Mouse (Mus musculus) lung, embryonic 15.5 days (tissue): ENCODE measurements around the gene Cldn18. TPM values are rescaled to one million over a fixed set of nuclear protein-coding genes. Genes with fewer than 3 reads are reported as not detected.
A peak's percentile ranks its signal among the peaks of the same experiment; 100 is the strongest.

Experiments used
- ATAC-seq: fragments of 200-750 bp; cut with Nextera tagmentation; 2 replicates; pipeline ENCODE4 v1.8.0; 2017; ENCODE audit warnings: moderate number of reproducible peaks, borderline replicate concordance; ENCODE audit not compliant: low FRiP score, low TSS enrichment; ENCODE audit errors: extremely low read depth
- H3K27ac ChIP-seq: fragments of 300-500 bp; sonication (generic); 2 replicates; pipeline ENCODE4 v1.5.1; 2015; ENCODE audit warnings: moderate library complexity, mild to moderate bottlenecking, inconsistent platforms
- H3K27me3 ChIP-seq: fragments of 300-500 bp; sonication (generic); 2 replicates; pipeline ENCODE4 v1.6.1; 2015; ENCODE audit warnings: inconsistent platforms
- H3K36me3 ChIP-seq: fragments of 300-500 bp; sonication (generic); 2 replicates; pipeline ENCODE4 v1.6.1; 2015; ENCODE audit warnings: inconsistent platforms
- H3K4me1 ChIP-seq: fragments of 300-500 bp; sonication (generic); 2 replicates; pipeline ENCODE4 v1.6.1; 2015; ENCODE audit warnings: inconsistent platforms
- H3K4me2 ChIP-seq: fragments of 300-500 bp; sonication (generic); 2 replicates; pipeline ENCODE4 v1.6.1; 2015; ENCODE audit warnings: inconsistent platforms, mild to moderate bottlenecking, moderate library complexity
- H3K4me3 ChIP-seq: fragments of 300-500 bp; sonication (generic); 2 replicates; pipeline ENCODE4 v1.5.1; 2015; ENCODE audit warnings: mild to moderate bottlenecking, inconsistent platforms
- H3K9ac ChIP-seq: fragments of 300-500 bp; sonication (generic); 2 replicates; pipeline ENCODE4 v1.6.1; 2015; ENCODE audit warnings: inconsistent platforms
- H3K9me3 ChIP-seq: fragments of 300-500 bp; sonication (generic); 2 replicates; pipeline ENCODE4 v1.6.1; 2016; ENCODE audit warnings: inconsistent platforms
- WGBS: fragments of 180-500 bp; shearing (Covaris S2); methylation state at CpG from one replicate; pipeline ENCODE4 v1.1.7; 2015; 5-methylcytosine and 5-hydroxymethylcytosine counted together
- polyA plus RNA-seq: library from polyadenylated mRNA; unstranded; fragments of >200 nt; fragmentation: Nextera tagmentation; extraction: Ambion mirVana; gene quantifications from 2 replicates; pipeline ENCODE4 v1.2.1, GENCODE M21; 2015

Cldn18 gene
- polyA plus RNA-seq, 1 experiment from 2014 or later, result 329 TPM

DNA sequence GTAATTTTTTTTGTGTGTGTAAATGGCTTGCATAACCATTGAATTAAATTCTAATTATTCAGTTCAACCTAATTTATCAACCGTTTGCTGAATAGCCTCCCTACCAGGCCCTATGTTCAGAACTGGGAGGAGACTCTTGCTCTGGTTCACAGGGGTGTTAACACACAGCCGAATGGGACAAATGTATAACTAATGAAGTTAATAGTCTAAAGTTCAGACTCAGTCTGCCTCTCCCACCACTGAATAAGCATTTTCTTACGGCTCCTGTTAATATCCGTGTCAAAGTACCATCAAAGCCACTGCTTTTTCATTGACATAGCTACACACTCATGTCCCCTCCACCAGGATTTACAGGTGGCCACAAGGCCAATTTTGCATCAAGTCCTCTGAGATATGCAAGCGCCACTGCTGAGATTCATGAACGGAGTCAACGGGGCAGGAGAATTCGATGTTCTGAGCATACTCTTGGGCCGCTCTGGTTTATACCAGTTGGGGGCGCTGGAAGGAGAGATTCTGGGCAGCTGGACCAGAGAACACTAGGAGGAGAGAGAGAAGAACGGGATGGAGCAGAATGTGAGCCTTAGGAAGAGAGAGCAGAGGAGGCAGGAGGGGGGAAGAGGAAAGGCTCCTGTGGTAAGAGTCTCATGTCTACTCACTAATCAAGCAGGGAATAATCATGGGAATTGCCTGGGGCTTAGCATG lies 9.5 kb downstream of the Cldn18 start:
- Histone ChIP-seq H3K27ac (peak overlapping the region; percentile 61; the same call in 1 of the 2 replicates), H3K36me3 (no peaks in the 10 kb centered on the region), H3K27me3 (no peaks in the 10 kb centered on the region), H3K4me1 (peaks cover 13% of the 10 kb centered on the region; the same call in 1 of the 2 replicates), H3K9ac (no peak overlapping the region), H3K4me3 (peak overlapping the region; percentile 34), H3K9me3 (no peaks in the 10 kb centered on the region), H3K4me2 (peak overlapping the region; percentile 50)
- ATAC-seq, result no peak
- 49% methylated on average over 11 of the region's 11 CpGs for WGBS

DNA sequence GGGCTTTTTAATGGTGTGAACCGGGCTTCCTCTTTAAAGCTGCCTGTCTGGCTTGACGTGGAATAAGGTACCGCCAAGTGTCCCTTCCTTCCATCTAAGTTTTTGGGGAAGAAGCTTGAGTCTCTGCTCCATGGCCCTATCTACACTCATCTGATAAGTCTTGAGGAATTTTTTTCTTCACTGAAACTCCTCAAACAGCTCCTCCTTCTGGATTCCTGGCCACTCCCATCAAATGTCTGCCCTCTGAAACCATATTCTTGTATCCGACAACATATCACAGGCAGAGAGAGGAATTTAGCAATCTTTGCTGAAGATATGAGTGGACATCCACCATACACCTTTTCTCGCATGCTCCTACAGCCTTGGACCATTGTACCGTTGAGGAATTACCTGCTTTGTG lies 10.8 kb downstream of the Cldn18 start:
- 83% methylated on average over 6 of the region's 6 CpGs for WGBS
- H3K9me3 ChIP-seq, result no peaks in the 10 kb centered on the region
- H3K27me3 ChIP-seq, result no peaks in the 10 kb centered on the region
- no peak overlapping the region for H3K9ac ChIP-seq
- H3K27ac ChIP-seq, result no peak overlapping the region
- H3K4me3 ChIP-seq, result peak overlapping the region; percentile 34; the same call in 1 of the 2 replicates
- ATAC-seq, result no peak
- H3K36me3 ChIP-seq, result no peaks in the 10 kb centered on the region
- H3K4me2 ChIP-seq, result peak overlapping the region; percentile 50
- H3K4me1 ChIP-seq, result peaks cover 15% of the 10 kb centered on the region; the same call in 1 of the 2 replicates

GRCm38 (mm10) chr9:99703711-99704110 lies 13.4 kb downstream of the Cldn18 start:
- Histone ChIP-seq H3K9me3 (no peaks in the 10 kb centered on the region), H3K4me2 (no peak overlapping the region), H3K4me1 (peaks cover 15% of the 10 kb centered on the region; the same call in 1 of the 2 replicates), H3K9ac (no peak overlapping the region), H3K4me3 (no peak overlapping the region), H3K27ac (peak overlapping the region; percentile 12; the same call in 1 of the 2 replicates), H3K36me3 (no peaks in the 10 kb centered on the region), H3K27me3 (no peaks in the 10 kb centered on the region)
- 59% methylated on average over 6 of the region's 6 CpGs for WGBS
- ATAC-seq, result no peak

DNA sequence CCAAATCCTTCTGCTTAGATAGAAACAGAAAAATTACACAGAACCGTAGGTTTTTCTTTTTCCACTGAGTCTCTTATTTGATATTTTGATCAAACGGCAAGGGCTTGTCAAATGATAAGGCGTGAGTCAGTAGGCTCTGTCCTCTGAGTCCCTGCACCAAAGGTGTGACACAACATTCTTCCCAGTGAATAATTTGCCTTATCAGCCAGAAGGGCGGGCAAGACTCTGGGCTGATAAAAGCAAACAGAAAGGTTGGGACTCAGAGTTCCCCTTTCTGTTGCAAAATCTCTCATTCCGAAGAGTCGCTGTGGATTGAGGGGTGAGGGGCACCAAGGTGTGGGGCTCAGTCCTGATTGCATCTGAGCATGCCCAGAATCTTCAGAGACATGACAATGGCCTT lies 14.9 kb downstream of the Cldn18 start:
- H3K36me3 ChIP-seq, result peaks cover 5% of the 10 kb centered on the region; the same call in 1 of the 2 replicates
- peak overlapping the region; percentile 69 for H3K27ac ChIP-seq
- no peak overlapping the region for H3K4me2 ChIP-seq
- 45% methylated on average over 6 of the region's 6 CpGs for WGBS
- ATAC-seq, result no peak; the same call in 1 of the 2 replicates
- H3K4me1 ChIP-seq, result peaks cover 15% of the 10 kb centered on the region; the same call in 1 of the 2 replicates
- no peak overlapping the region for H3K9ac ChIP-seq
- no peaks in the 10 kb centered on the region for H3K9me3 ChIP-seq
- H3K27me3 ChIP-seq, result no peaks in the 10 kb centered on the region
- H3K4me3 ChIP-seq, result no peak overlapping the region

DNA sequence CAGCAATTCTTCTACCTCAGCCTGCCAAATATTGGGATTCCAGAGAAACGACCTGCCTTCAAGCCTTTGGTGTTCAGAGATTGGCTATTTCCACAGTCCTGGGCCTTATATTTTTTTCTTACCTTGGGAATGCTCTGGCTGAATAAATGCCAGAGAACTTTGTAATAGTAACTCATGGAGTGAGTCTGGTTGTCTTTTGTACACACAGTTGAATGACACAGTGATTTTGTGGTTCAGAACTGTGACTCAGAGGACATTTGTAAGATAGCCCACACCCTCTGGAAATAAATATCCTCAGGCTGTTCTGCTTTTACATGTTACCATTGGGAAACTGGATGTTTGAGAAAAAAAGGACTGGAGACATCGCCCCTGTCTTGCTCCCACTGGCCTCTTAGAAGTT lies 15.9 kb downstream of the Cldn18 start:
- no peak for ATAC-seq
- 78% methylated on average over 2 of the region's 2 CpGs for WGBS

GRCm38 (mm10) chr9:99699752-99700389 lies 17.2 kb downstream of the Cldn18 start:
- H3K4me3 ChIP-seq, result no peak overlapping the region
- 56% methylated on average over 2 of the region's 2 CpGs for WGBS

More for the DNA sequence above, 15.9 kb downstream of the Cldn18 start:
- Histone ChIP-seq H3K9me3 (no peaks in the 10 kb centered on the region), H3K4me2 (no peak overlapping the region), H3K4me1 (peaks cover 11% of the 10 kb centered on the region; the same call in 1 of the 2 replicates), H3K36me3 (peaks cover 6% of the 10 kb centered on the region; the same call in 1 of the 2 replicates), H3K27ac (no peak overlapping the region), H3K27me3 (no peaks in the 10 kb centered on the region), H3K9ac (no peak overlapping the region), H3K4me3 (no peak overlapping the region)

GRCm38 (mm10) chr9:99694961-99695360 lies 22.1 kb downstream of the Cldn18 start:
- no peak overlapping the region for H3K27ac ChIP-seq
- no peak overlapping the region for H3K4me3 ChIP-seq
- no peak overlapping the region for H3K4me2 ChIP-seq
- H3K36me3 ChIP-seq, result peaks cover 14% of the 10 kb centered on the region; the same call in 1 of the 2 replicates
- ATAC-seq, result no peak
- 53% methylated on average over 7 of the region's 7 CpGs for WGBS
- H3K27me3 ChIP-seq, result no peaks in the 10 kb centered on the region
- H3K9ac ChIP-seq, result no peak overlapping the region
- H3K4me1 ChIP-seq, result no peaks in the 10 kb centered on the region
- H3K9me3 ChIP-seq, result no peaks in the 10 kb centered on the region

More at GRCm38 (mm10) chr9:99699752-99700389, 17.2 kb downstream of the Cldn18 start:
- H3K36me3 ChIP-seq, result peaks cover 11% of the 10 kb centered on the region; the same call in 1 of the 2 replicates
- H3K9me3 ChIP-seq, result no peaks in the 10 kb centered on the region
- no peak overlapping the region for H3K4me2 ChIP-seq
- H3K27ac ChIP-seq, result no peak overlapping the region
- H3K27me3 ChIP-seq, result no peaks in the 10 kb centered on the region
- no peak for ATAC-seq
- no peak overlapping the region for H3K9ac ChIP-seq
- peaks cover 8% of the 10 kb centered on the region; the same call in 1 of the 2 replicates for H3K4me1 ChIP-seq

GRCm38 (mm10) chr9:99690386-99690785 lies 26.7 kb downstream of the Cldn18 start:
- H3K4me3 ChIP-seq, result no peak overlapping the region
- H3K4me1 ChIP-seq, result peaks cover 9% of the 10 kb centered on the region; the same call in 1 of the 2 replicates
- H3K9me3 ChIP-seq, result no peaks in the 10 kb centered on the region
- H3K27me3 ChIP-seq, result no peaks in the 10 kb centered on the region
- 77% methylated on average over 7 of the region's 7 CpGs for WGBS
- H3K36me3 ChIP-seq, result 0 out of 2 replicates have a peak, but pooled peaks cover 2% of the 10 kb centered on the region
- H3K4me2 ChIP-seq, result no peak overlapping the region
- no peak overlapping the region for H3K27ac ChIP-seq
- ATAC-seq, result no peak
- no peak overlapping the region for H3K9ac ChIP-seq

DNA sequence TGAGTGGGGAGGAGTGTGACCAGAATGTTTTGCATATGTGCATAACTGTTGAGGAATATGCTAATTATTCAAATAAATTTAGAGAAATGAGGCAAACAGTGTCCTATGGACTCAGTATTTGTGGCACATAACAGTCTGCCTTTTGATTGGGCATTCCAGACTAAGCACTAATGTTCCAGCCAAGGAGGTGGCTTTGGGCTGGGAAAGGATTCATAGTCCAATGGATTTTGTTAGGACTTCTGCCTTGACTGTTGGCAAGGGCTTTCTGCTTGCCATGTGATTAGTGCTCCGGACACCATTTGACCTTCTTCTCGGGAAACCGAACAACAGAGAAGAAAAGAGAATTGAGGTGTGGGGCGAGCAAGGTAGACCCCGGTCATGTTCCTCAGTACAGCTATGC lies 27.3 kb downstream of the Cldn18 start:
- no peak overlapping the region for H3K9ac ChIP-seq
- no peak for ATAC-seq
- 95% methylated on average over 5 of the region's 5 CpGs for WGBS
- H3K4me2 ChIP-seq, result no peak overlapping the region
- H3K36me3 ChIP-seq, result 0 out of 2 replicates have a peak, but pooled peaks cover 2% of the 10 kb centered on the region
- H3K27ac ChIP-seq, result no peak overlapping the region
- H3K4me3 ChIP-seq, result no peak overlapping the region
- H3K4me1 ChIP-seq, result peaks cover 12% of the 10 kb centered on the region
- H3K9me3 ChIP-seq, result no peaks in the 10 kb centered on the region
- no peaks in the 10 kb centered on the region for H3K27me3 ChIP-seq

GRCm38 (mm10) chr9:99685536-99686231 lies 31.4 kb downstream of the Cldn18 start:
- peak; percentile 73 for ATAC-seq
- peaks cover 24% of the 10 kb centered on the region for H3K4me1 ChIP-seq
- WGBS, result 47% methylated on average over 5 of the region's 5 CpGs
- no peaks in the 10 kb centered on the region for H3K9me3 ChIP-seq
- no peak overlapping the region for H3K4me3 ChIP-seq
- H3K36me3 ChIP-seq, result 0 out of 2 replicates have a peak, but pooled peaks cover 2% of the 10 kb centered on the region
- no peak overlapping the region for H3K4me2 ChIP-seq
- H3K27ac ChIP-seq, result peak overlapping the region; percentile 91
- no peaks in the 10 kb centered on the region for H3K27me3 ChIP-seq
- no peak overlapping the region for H3K9ac ChIP-seq

- Histone ChIP-seq H3K9me3 (no peaks in the 10 kb centered on the region), H3K36me3 (0 out of 2 replicates have a peak, but pooled peaks cover 1% of the 10 kb centered on the region), H3K4me2 (0 out of 2 replicates have a peak overlapping the region, but pooled peaks have one; percentile 1), H3K4me3 (no peak overlapping the region), H3K27ac (peak overlapping the region; percentile 91), H3K27me3 (no peaks in the 10 kb centered on the region), H3K9ac (no peak overlapping the region), H3K4me1 (peaks cover 24% of the 10 kb centered on the region)
- WGBS, result 26% methylated on average over 5 of the region's 5 CpGs
- ATAC-seq, result peak; percentile 87
Observed at GRCm38 (mm10) chr9:99685061-99685521, 32.0 kb downstream of the Cldn18 start.
